Mouse (Mus musculus) forebrain, postnatal 0 days (tissue): ENCODE measurements around the gene Tmbim1. TPM values are rescaled to one million over a fixed set of nuclear protein-coding genes. Genes with fewer than 3 reads are reported as not detected.

ENCODE experiments used
- ATAC-seq: fragments of 200-750 bp; cut with Nextera tagmentation; 2 replicates; pipeline ENCODE4 v1.8.0; 2017; ENCODE audit warnings: mild to moderate bottlenecking, moderate library complexity
- DNase-seq: peaks from one replicate; pipeline ENCODE4 v3.0.0-alpha.2; 2015
- H3K27ac ChIP-seq: fragments of 300-500 bp; sonication (generic); 2 replicates; pipeline ENCODE4 v1.5.1; 2014; ENCODE audit warnings: low read depth, mild to moderate bottlenecking, antibody characterized with exemption, low read length, moderate library complexity, mixed read lengths
- H3K27me3 ChIP-seq: fragments of 300-500 bp; sonication (generic); 2 replicates; pipeline ENCODE4 v1.6.1; 2014; ENCODE audit warnings: mild to moderate bottlenecking, low read length, mixed read lengths; ENCODE audit not compliant: insufficient read depth
- H3K36me3 ChIP-seq: fragments of 300-500 bp; sonication (generic); 2 replicates; pipeline ENCODE4 v1.6.1; 2014; ENCODE audit warnings: mild to moderate bottlenecking, moderate library complexity; ENCODE audit not compliant: insufficient read depth
- H3K4me1 ChIP-seq: fragments of 300-500 bp; sonication (generic); 2 replicates; pipeline ENCODE4 v1.6.1; 2014; ENCODE audit warnings: antibody characterized with exemption; ENCODE audit not compliant: insufficient read depth
- H3K4me2 ChIP-seq: fragments of 300-500 bp; sonication (generic); 2 replicates; pipeline ENCODE4 v1.6.1; 2014; ENCODE audit warnings: low read depth, mild to moderate bottlenecking, moderate library complexity
- H3K4me3 ChIP-seq: fragments of 300-500 bp; sonication (generic); 2 replicates; pipeline ENCODE4 v1.5.1; 2014; ENCODE audit warnings: low read depth, low read length, mixed read lengths
- H3K9ac ChIP-seq: fragments of 300-500 bp; sonication (generic); 2 replicates; pipeline ENCODE4 v1.6.1; 2014; ENCODE audit warnings: mild to moderate bottlenecking
- H3K9me3 ChIP-seq: fragments of 300-500 bp; sonication (generic); 2 replicates; pipeline ENCODE4 v1.6.1; 2016; ENCODE audit warnings: low read length
- CTCF ChIP-seq: sonication (generic); IDR thresholded peaks from 2 replicates; pipeline ENCODE4 v1.5.1; 2016; ENCODE audit warnings: antibody characterized with exemption, control low read depth, low read depth
- WGBS: fragments of 180-500 bp; shearing (Covaris S2); extraction: QIAGEN DNeasy Blood & Tissue Kit; methylation state at CpG from one replicate; pipeline ENCODE4 v1.1.7; 2014; 5-methylcytosine and 5-hydroxymethylcytosine counted together
- polyA plus RNA-seq: library from polyadenylated mRNA; unstranded; fragments of >200 nt; fragmentation: Nextera tagmentation; extraction: Ambion mirVana; gene quantifications from 2 replicates; pipeline ENCODE4 v1.2.1, GENCODE M21; 2015
- total RNA-seq: library from RNA; depleted of rRNA; stranded (reverse); fragments of >200 nt; gene quantifications from 2 replicates; pipeline ENCODE4 v1.2.3, GENCODE M21; 2014

The Tmbim1 gene
- total and polyA plus RNA-seq, 2 experiments from 2014 or later = 7.9 TPM

DNA sequence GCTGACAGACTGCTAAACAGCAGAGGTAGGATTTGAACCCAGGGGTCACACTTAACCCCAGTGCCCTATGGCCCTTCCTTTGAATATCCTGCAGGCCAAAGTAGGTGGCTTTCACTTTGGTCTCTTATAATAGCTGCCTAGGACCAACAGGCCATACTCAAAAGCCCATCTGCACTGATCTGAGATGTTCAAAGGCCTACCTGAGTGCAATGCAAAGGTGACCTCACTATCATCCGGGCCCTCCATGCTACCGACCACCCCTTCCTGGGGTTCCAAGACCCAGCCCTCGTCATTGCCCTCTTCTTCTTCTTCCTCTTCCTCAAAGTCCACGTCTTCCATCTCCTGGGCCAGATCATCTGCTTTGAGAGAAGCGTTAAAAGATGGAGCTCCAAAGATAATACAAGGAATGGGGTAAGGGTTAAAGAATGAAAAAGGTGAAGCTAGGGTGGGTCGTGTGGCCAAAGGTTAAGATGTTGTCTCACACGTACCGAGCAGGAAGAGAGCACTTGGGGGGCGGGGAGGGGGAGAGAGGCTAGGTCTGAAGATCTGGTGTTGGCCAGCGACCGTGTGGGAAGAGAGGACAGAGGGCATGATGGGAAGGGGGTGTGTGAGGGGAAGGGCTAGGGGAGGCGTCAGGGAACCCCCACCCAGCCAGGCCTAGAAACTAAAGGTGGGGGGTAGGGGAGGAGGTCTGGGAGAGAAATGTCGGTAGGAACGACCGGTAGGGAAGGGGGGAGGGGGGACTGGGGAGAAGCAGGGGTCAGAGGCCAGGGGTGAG is 21.5 kb downstream of the Tmbim1 start:
- Histone ChIP-seq H3K27me3 (no peaks in the 10 kb centered on the region), H3K9ac (peak overlapping the region; percentile 81), H3K4me2 (peak overlapping the region; percentile 83), H3K9me3 (no peaks in the 10 kb centered on the region), H3K27ac (peak overlapping the region; percentile 68), H3K4me3 (peak overlapping the region; percentile 75), H3K36me3 (peaks cover 40% of the 10 kb centered on the region), H3K4me1 (0 out of 2 replicates have a peak, but pooled peaks cover 4% of the 10 kb centered on the region)
- peak; percentile 49 for DNase-seq
- TF ChIP-seq CTCF = no peak
- ATAC-seq = peak; percentile 42
- WGBS = 17% methylated on average over 14 of the region's 15 CpGs

DNA sequence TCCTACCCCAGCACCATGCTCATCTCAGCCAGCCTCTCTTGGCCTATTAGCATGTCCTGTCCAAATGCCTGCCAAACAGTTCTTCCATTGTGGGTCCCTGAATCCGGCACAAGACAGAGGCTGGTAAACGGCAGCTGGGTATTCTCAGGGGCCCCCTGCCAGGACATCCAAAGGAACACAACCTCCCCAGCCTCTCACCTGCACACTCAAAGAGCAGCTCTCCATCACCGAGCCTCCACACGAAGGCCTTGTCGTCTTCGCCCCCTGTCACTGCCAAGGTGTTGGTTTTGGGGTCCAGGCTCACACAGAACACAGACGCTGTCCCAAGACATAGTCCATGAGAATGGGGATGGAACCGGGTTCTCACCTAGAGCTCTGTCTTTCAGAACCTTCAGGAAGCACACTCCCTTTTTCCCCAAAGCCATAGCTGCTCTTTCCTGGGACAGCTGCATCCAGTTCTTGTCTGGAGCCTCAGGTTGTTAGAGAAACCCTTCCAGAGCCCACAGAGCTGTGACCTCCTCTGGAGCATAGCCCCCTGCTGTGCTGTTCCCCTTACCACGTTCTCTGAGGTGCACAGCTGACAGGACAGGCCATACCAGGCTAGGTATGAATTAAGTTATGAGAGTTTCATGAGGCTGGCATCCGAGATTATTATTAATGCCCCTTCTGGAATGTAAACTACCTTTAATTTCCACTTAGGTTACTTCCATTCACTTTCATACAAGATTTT is 22.4 kb downstream of the Tmbim1 start:
- H3K4me3 ChIP-seq = no peak overlapping the region
- ATAC-seq (no peak), DNase-seq (no peak)
- TF ChIP-seq CTCF = no peak
- H3K4me1 ChIP-seq = 0 out of 2 replicates have a peak, but pooled peaks cover 4% of the 10 kb centered on the region
- peak overlapping the region; percentile 83; the same call in 1 of the 2 replicates for H3K4me2 ChIP-seq
- no peak overlapping the region for H3K9ac ChIP-seq
- H3K27me3 ChIP-seq = no peaks in the 10 kb centered on the region
- WGBS = 88% methylated on average over 10 of the region's 10 CpGs
- H3K27ac ChIP-seq = no peak overlapping the region
- peaks cover 39% of the 10 kb centered on the region for H3K36me3 ChIP-seq
- H3K9me3 ChIP-seq = no peaks in the 10 kb centered on the region

DNA sequence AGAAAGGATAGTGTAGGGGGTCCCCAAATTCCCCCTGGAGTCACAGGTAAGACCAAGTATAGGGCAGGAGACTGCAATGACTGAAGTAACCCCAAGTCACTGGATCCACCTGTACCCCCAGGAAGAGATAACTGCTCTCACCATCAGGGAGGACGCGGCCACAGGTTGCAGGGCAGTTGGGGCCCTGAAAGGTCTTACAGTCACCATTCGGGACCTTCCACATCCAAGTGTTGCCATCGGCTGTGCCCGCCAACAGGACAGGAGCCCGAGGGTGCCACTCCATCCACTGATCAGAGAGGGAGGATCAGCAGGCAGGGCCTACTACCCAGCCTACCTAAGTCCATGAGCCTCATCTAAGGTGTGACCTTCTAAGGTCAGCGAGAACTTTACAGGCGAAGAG is 23.5 kb downstream of the Tmbim1 start:
- Histone ChIP-seq H3K9ac (no peak overlapping the region), H3K27me3 (no peaks in the 10 kb centered on the region), H3K27ac (no peak overlapping the region), H3K4me3 (no peak overlapping the region), H3K4me2 (no peak overlapping the region), H3K9me3 (no peaks in the 10 kb centered on the region), H3K4me1 (0 out of 2 replicates have a peak, but pooled peaks cover 4% of the 10 kb centered on the region), H3K36me3 (peaks cover 39% of the 10 kb centered on the region)
- DNase-seq (no peak), ATAC-seq (no peak)
- TF ChIP-seq CTCF = no peak
- 97% methylated on average over 8 of the region's 8 CpGs for WGBS

DNA sequence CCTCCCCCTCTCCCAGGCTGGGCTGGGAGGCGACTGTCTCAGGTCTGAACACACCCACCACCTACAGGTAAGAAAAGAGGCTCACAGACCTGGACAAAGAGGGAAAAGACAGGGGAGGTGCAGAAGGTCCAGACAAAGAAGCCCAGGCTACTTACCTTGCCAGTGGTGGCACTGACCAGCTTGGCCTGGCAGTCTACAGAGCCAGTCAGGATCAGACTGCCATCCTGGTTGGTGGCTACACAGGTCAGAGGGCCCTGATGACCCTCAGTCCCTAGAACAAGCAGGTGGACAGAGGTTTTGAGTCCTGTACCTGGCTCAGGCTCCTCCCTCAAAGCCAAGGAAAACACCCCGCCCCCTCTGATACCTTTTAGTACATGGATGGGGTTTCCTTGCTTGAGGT is 24.1 kb downstream of the Tmbim1 start:
- DNase-seq (no peak), ATAC-seq (no peak)
- Histone ChIP-seq H3K36me3 (peaks cover 39% of the 10 kb centered on the region), H3K27me3 (no peaks in the 10 kb centered on the region), H3K4me3 (no peak overlapping the region), H3K9me3 (no peaks in the 10 kb centered on the region), H3K27ac (no peak overlapping the region), H3K4me2 (no peak overlapping the region), H3K4me1 (0 out of 2 replicates have a peak, but pooled peaks cover 4% of the 10 kb centered on the region), H3K9ac (no peak overlapping the region)
- 100% methylated on average over 2 of the region's 2 CpGs for WGBS
- no peak for TF ChIP-seq CTCF

DNA sequence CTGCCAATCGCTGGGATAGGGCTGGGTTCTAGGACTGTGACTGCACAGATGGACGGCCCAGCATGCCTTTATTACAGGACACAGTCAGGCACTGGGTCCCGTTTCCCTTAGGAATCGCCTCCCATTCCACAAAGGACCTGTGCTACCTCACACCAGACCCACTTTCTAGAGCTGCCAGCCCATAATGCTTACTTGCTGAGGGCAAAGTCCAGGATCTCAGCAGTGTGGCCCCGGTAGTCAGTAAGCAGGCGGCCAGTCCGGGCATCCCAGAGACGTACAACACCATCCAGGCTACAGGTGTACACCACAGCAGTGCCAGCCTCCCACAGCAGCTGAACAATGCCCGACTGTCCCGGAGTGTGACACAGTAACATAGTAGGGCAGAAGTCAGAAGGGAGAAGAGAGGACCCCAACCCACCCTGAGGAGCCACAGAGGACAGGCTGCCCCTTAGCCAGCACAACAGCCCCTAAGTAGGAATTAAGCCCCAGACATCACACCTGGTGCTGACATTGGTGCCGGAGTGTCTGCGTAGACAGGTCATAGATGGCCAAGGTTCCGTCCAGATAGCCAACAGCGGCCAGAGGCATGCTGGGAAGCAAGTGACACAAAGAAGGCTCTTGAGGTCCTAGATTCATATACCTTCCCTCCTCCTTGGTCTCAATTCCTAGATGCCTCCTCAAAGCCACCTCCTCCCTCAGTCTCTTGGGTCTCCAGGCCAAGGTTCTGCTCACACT is 24.7 kb downstream of the Tmbim1 start:
- no peak for ATAC-seq

DNA sequence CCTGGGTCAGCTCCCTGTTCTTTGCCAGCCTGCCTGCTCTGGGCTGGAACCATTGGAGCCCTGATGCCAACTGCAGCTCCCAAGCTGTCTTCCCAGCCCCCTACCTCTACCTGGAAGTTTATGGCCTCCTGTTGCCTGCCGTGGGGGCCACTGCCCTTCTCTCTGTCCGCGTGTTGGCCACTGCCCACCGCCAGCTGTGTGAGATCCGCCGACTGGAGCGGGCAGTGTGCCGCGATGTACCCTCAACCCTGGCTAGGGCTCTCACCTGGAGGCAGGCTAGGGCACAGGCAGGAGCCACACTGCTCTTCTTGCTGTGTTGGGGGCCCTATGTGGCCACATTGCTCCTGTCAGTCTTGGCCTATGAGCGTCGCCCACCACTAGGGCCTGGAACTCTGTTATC is 26.4 kb downstream of the Tmbim1 start:
- Histone ChIP-seq H3K4me1 (no peaks in the 10 kb centered on the region), H3K4me3 (no peak overlapping the region), H3K27ac (no peak overlapping the region), H3K36me3 (peaks cover 39% of the 10 kb centered on the region), H3K27me3 (no peaks in the 10 kb centered on the region), H3K9me3 (no peaks in the 10 kb centered on the region), H3K4me2 (no peak overlapping the region), H3K9ac (no peak overlapping the region)
- peak; percentile 20; the same call in 1 of the 2 replicates for TF ChIP-seq CTCF
- WGBS = 87% methylated on average over 11 of the region's 11 CpGs
- no peak for ATAC-seq
- no peak for DNase-seq

More for the DNA sequence above, 24.7 kb downstream of the Tmbim1 start:
- Histone ChIP-seq H3K36me3 (peaks cover 39% of the 10 kb centered on the region), H3K27ac (no peak overlapping the region), H3K4me2 (no peak overlapping the region), H3K27me3 (no peaks in the 10 kb centered on the region), H3K9ac (no peak overlapping the region), H3K9me3 (no peaks in the 10 kb centered on the region), H3K4me1 (0 out of 2 replicates have a peak, but pooled peaks cover 4% of the 10 kb centered on the region), H3K4me3 (no peak overlapping the region)
- no peak for DNase-seq
- no peak for TF ChIP-seq CTCF
- 95% methylated on average over 14 of the region's 14 CpGs for WGBS
